Mouse (Mus musculus) limb, embryonic 10.5 days (tissue): ENCODE results near the gene Evi2b. TPM values are rescaled to one million over a fixed set of nuclear protein-coding genes. Genes with fewer than 3 reads are reported as not detected.

ENCODE experiments used
- polyA plus RNA-seq: library from polyadenylated mRNA; unstranded; fragments of >200 nt; fragmentation: Nextera tagmentation; extraction: Ambion mirVana; gene quantifications from 2 replicates; pipeline ENCODE4 v1.2.1, GENCODE M21; 2016

Evi2b gene
- polyA plus RNA-seq, 1 experiment from 2014 or later: 0.16 TPM

Other genes starting within 250 kb of the Evi2b start
- not detected in 2 replicates for gene Gm9964, start 226.9 kb downstream of the Evi2b start, polyA plus RNA-seq
- gene Nf1, start 184.1 kb downstream of the Evi2b start, polyA plus RNA-seq: 6.5 and 7.6 TPM in 2 replicates
- gene Omg, start 19.7 kb downstream of the Evi2b start, polyA plus RNA-seq: 0.08 and 0.34 TPM in 2 replicates
- gene Evi2, start 6.8 kb upstream of the Evi2b start, polyA plus RNA-seq: 0.82 and 1.1 TPM in 2 replicates
- gene Evi2a, start 6.8 kb upstream of the Evi2b start, polyA plus RNA-seq: 2.0 and 2.2 TPM in 2 replicates
- gene Rab11fip4, start 67.5 kb upstream of the Evi2b start, polyA plus RNA-seq: 9.5 and 13.4 TPM in 2 replicates